Mouse (Mus musculus): ENCODE measurements around the gene Plekhh2.

- TF ChIP-seq CTCF (conservative IDR thresholded peaks at IDR 0.05; ENCODE audit: low read length) (no peak), POU5F1 (IDR thresholded peaks at IDR 0.05; ENCODE audit: borderline replicate concordance, low read length) (no peak)
Measured at GRCm38 (mm10) chr17:84505922-84506321, 5.8 kb upstream of the Plekhh2 start.
